Mouse (Mus musculus) stomach, postnatal 0 days (tissue): ENCODE measurements at regions not wholly inside any gene's neighbourhood (a gene's known extent, or its start where the extent isn't known, plus 50 kb on each side); places are given as distances from the start of the nearest gene placed in this dataset.

Experiments
- CTCF ChIP-seq: IDR thresholded peaks from 2 replicates; pipeline ENCODE4 v1.5.1; 2016; ENCODE audit warnings: antibody characterized with exemption, low read depth, mild to moderate bottlenecking, moderate library complexity
- EP300 ChIP-seq: optimal IDR thresholded peaks from 2 replicates; pipeline ENCODE3; 2016; ENCODE audit warnings: antibody characterized with exemption

GRCm38 (mm10) chr3:25240196-25240595, 96.1 kb upstream of the Naaladl2 start:
- TF ChIP-seq CTCF (no peak), EP300 (no peak)
